Mouse (Mus musculus): ENCODE data around the gene Lrrc41. TPM values are rescaled to one million over a fixed set of nuclear protein-coding genes. Genes with fewer than 3 reads are reported as not detected.
A peak's percentile ranks its signal among the peaks of the same experiment; 100 is the strongest.

Lrrc41 gene
- polyA plus RNA-seq, 1 experiment = 11.4 TPM

DNA sequence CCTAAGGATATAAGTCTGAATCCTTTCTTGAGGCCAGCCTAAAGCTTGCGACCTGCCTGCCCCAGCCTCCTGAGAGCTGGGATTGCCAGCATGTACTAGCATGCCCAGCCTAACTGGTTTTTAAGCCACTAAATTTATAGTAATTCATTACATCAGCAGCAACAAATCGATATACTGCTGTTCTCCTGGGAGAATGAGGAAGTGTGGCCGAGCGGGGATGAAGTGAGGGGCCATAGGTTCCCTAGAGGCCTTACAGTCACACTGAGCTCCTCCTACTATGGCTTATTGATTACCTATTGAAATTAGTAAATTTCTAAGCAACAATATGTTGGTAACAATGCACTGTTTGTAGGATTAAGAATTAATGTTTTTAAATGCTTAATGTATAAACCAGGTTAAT lies 58.1 kb downstream of the Lrrc41 start:
- no peak overlapping the region for H3K4me3 ChIP-seq (replicated peaks; ENCODE audit: control insufficient read depth, low read depth, low read length)
- TF ChIP-seq POLR2A (IDR thresholded peaks at IDR 0.05; ENCODE audit: borderline replicate concordance, control insufficient read depth, low read depth, low read length) (no peak), CTCF (IDR thresholded peaks at IDR 0.05; ENCODE audit: control insufficient read depth, insufficient read depth, low read length) (no peak)
- WGBS = 41% methylated on average over 4 of the region's 4 CpGs
- no peak overlapping the region for H3K27ac ChIP-seq (ENCODE audit: control insufficient read depth, insufficient read depth, low read depth, low read length, poor library complexity)
- no peaks in the 10 kb centered on the region; the same call in 1 of the 2 replicates for H3K4me1 ChIP-seq (ENCODE audit: control insufficient read depth, insufficient read depth, low read length)

DNA sequence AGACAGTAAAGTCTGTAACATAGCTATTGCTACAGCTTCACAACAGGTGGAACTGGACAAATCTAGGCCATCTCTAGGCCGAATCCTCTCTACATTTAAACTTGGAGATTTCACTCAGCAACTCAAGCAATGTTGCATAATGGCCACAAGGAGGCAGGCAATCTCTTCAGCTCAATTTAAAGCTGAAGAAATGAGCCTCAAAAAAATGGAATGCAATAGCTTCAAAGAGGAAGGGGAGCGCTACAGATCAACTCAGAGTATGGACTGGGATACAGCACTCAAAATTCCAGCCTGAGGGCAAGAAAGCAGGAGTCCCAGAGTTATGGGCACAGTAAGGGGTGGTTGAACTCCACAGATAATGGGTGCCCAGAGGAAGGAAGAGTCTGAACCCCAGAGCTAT lies 59.9 kb downstream of the Lrrc41 start:
- WGBS = 32% methylated on average over 2 of the region's 2 CpGs
- TF ChIP-seq POLR2A (IDR thresholded peaks at IDR 0.05; ENCODE audit: borderline replicate concordance, control insufficient read depth, low read depth, low read length) (no peak), CTCF (IDR thresholded peaks at IDR 0.05; ENCODE audit: control insufficient read depth, insufficient read depth, low read length) (peak; percentile 30; the same call in 1 of the 2 replicates)

DNA sequence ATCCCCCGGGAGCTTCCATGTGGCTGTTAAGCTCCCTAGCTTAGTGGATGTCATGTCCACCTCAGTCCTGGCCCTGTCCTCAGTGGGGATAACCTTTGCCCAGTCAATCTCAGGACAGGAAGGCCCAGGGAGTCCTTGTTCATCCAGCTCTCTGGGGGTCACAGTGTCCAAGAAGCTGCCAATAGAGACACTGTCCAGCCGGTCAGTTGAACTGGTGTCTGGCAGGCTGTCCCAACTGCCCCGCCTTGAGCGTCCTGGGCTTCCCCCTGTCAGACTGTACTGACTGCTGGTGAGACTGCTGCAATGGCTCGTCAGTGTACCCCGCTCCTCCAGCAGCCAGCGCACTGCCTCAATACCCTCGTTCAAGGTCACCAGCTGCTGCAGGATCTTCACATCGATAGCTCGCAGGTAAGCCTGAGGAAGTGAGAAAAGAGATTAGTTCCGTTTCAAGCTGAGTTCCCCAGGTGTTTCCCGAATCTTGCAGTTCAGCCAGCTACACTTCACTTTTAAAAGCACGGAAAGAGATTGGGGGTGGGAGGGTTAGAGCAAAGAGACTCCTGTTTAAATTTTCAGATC lies 62.4 kb downstream of the Lrrc41 start:
- Histone ChIP-seq H3K27ac (ENCODE audit: control insufficient read depth, insufficient read depth, low read depth, low read length, poor library complexity) (no peak overlapping the region), H3K4me1 (ENCODE audit: control insufficient read depth, insufficient read depth, low read length) (no peaks in the 10 kb centered on the region; the same call in none of the 2 replicates), H3K4me3 (replicated peaks; ENCODE audit: control insufficient read depth, low read depth, low read length) (no peak overlapping the region)
- 75% methylated on average over 13 of the region's 13 CpGs for WGBS
- TF ChIP-seq POLR2A (IDR thresholded peaks at IDR 0.05; ENCODE audit: borderline replicate concordance, control insufficient read depth, low read depth, low read length) (no peak), CTCF (IDR thresholded peaks at IDR 0.05; ENCODE audit: control insufficient read depth, insufficient read depth, low read length) (no peak)

More for the DNA sequence above, 59.9 kb downstream of the Lrrc41 start:
- Histone ChIP-seq H3K27ac (ENCODE audit: control insufficient read depth, insufficient read depth, low read depth, low read length, poor library complexity) (no peak overlapping the region), H3K4me3 (replicated peaks; ENCODE audit: control insufficient read depth, low read depth, low read length) (no peak overlapping the region), H3K4me1 (ENCODE audit: control insufficient read depth, insufficient read depth, low read length) (no peaks in the 10 kb centered on the region; the same call in none of the 2 replicates)

DNA sequence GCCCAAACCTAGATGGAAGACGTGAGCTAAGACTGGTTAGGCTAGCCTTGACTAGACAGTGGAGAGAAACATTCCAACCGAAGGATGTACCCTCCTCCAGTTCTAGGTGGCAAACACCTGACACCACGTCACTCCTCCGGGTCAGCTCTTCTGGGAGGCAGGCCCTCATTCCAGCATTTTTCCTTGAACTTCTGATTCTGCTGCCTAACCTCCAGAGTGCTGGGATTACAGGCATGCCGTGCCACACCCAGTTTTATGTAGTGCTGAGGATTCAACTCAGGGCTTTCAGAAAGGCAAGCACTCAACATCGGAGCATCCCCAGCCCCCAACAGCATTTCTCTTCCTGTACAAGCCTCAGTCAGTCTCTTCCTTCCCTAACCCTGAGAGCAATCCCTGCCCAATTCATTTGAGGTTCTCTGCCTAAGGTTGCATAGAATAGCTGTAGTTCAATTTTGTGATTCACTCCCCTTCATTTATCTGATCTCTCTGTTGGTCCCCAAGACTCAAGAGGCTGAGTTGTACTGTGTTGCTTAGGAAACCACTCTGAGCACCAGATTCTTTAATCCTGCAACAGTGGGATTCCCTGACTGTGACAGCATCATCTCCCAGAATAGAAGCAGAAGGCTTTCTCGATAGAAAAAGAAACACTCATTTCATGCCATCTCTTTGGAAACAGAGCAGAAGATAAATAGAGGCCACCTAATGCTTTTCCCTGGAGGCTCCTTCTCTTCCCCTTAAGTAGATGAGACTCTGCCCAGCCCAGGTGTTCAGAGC lies 65.9 kb downstream of the Lrrc41 start:
- TF ChIP-seq POLR2A (IDR thresholded peaks at IDR 0.05; ENCODE audit: borderline replicate concordance, control insufficient read depth, low read depth, low read length) (no peak), CTCF (IDR thresholded peaks at IDR 0.05; ENCODE audit: control insufficient read depth, insufficient read depth, low read length) (no peak)
- WGBS = 77% methylated on average over 7 of the region's 7 CpGs

DNA sequence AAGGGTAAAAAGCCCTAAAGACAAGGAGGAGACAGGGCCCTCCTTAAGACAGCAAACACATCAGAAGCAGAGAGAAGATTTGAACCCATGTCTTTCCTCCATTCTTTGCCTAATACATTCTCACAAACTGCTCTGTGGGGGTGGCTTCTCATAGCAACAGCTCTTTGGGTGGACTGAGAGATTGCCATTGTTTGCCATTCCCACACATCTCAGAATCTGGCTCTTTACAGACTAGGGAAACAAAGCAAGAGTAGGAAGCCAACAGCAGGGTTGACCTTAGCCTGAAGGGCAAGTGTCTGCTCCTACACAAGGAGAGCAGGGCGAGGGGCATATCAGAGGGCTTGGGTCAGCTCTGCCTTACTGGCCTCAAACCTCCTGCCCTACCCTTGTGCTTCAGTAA lies 66.7 kb downstream of the Lrrc41 start:
- WGBS = 83% methylated on average over 1 of the region's 1 CpGs

More for the DNA sequence above, 65.9 kb downstream of the Lrrc41 start:
- Histone ChIP-seq H3K4me1 (ENCODE audit: control insufficient read depth, insufficient read depth, low read length) (no peaks in the 10 kb centered on the region; the same call in none of the 2 replicates), H3K4me3 (replicated peaks; ENCODE audit: control insufficient read depth, low read depth, low read length) (no peak overlapping the region), H3K27ac (ENCODE audit: control insufficient read depth, insufficient read depth, low read depth, low read length, poor library complexity) (no peak overlapping the region)

DNA sequence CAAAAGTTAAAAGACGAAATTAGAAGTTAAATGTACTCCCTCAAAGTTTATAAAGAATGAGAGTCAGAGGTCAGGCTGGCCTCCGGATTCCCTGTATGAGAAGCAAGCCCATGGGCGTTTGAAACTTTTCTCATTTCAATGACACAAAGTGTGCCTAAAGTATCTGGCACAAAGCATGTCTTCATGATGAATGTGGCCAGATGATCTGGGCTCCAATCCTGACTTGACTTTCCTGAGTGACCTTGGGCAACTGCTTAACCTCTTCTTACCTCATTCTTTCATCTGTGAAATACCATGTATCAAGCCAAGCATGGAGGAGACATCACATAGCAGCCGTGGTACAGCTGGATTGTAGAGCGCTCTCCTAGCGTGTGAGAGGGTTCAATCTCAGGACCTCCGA lies 67.2 kb downstream of the Lrrc41 start:
- TF ChIP-seq POLR2A (IDR thresholded peaks at IDR 0.05; ENCODE audit: borderline replicate concordance, control insufficient read depth, low read depth, low read length) (no peak), CTCF (IDR thresholded peaks at IDR 0.05; ENCODE audit: control insufficient read depth, insufficient read depth, low read length) (no peak)
- no peak overlapping the region for H3K4me3 ChIP-seq (replicated peaks; ENCODE audit: control insufficient read depth, low read depth, low read length)
- WGBS = 85% methylated on average over 7 of the region's 7 CpGs
- H3K27ac ChIP-seq (ENCODE audit: control insufficient read depth, insufficient read depth, low read depth, low read length, poor library complexity) = no peak overlapping the region
- no peaks in the 10 kb centered on the region; the same call in none of the 2 replicates for H3K4me1 ChIP-seq (ENCODE audit: control insufficient read depth, insufficient read depth, low read length)

More for the DNA sequence above, 66.7 kb downstream of the Lrrc41 start:
- H3K27ac ChIP-seq (ENCODE audit: control insufficient read depth, insufficient read depth, low read depth, low read length, poor library complexity) = no peak overlapping the region
- H3K4me3 ChIP-seq (replicated peaks; ENCODE audit: control insufficient read depth, low read depth, low read length) = no peak overlapping the region
- H3K4me1 ChIP-seq (ENCODE audit: control insufficient read depth, insufficient read depth, low read length) = no peaks in the 10 kb centered on the region; the same call in none of the 2 replicates
- TF ChIP-seq POLR2A (IDR thresholded peaks at IDR 0.05; ENCODE audit: borderline replicate concordance, control insufficient read depth, low read depth, low read length) (no peak), CTCF (IDR thresholded peaks at IDR 0.05; ENCODE audit: control insufficient read depth, insufficient read depth, low read length) (no peak)

DNA sequence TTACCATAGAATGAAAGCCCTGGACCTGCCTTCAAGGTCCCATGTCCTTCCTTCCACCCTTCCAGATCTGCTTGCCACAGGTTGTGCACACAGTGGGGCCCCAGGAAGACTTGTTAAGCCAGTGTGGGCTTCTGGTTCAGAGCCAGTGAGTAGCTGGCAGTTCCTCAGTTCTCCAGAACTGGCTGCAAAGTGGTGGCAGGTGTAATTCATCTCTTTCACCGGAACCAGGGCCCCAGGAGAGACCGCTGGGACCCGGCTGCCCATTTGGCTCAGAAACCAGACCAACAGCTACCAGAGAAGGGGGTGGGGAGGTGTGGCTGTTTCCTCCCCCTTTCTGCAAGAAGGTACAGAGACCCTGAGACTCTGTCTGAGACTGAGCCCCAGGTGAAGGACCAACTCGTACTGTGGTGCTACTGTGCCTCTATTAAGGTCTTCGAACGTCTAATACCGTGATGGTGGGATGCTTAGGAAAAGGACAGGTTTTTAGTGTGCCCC lies 68.3 kb downstream of the Lrrc41 start:
- H3K27ac ChIP-seq (ENCODE audit: control insufficient read depth, insufficient read depth, low read depth, low read length, poor library complexity) = no peak overlapping the region
- H3K4me3 ChIP-seq (replicated peaks; ENCODE audit: control insufficient read depth, low read depth, low read length) = no peak overlapping the region
- 4% methylated on average over 7 of the region's 7 CpGs for WGBS
- H3K4me1 ChIP-seq (ENCODE audit: control insufficient read depth, insufficient read depth, low read length) = no peaks in the 10 kb centered on the region; the same call in 1 of the 2 replicates
- TF ChIP-seq CTCF (IDR thresholded peaks at IDR 0.05; ENCODE audit: control insufficient read depth, insufficient read depth, low read length) (no peak), POLR2A (IDR thresholded peaks at IDR 0.05; ENCODE audit: borderline replicate concordance, control insufficient read depth, low read depth, low read length) (no peak)
